Mouse (Mus musculus): Measurements from ENCODE around the gene Zfp568. TPM values are rescaled to one million over a fixed set of nuclear protein-coding genes. Genes with fewer than 3 reads are reported as not detected.

The Zfp568 gene
- polyA plus RNA-seq, 2 experiments: 23.8 to 26.2 TPM

DNA sequence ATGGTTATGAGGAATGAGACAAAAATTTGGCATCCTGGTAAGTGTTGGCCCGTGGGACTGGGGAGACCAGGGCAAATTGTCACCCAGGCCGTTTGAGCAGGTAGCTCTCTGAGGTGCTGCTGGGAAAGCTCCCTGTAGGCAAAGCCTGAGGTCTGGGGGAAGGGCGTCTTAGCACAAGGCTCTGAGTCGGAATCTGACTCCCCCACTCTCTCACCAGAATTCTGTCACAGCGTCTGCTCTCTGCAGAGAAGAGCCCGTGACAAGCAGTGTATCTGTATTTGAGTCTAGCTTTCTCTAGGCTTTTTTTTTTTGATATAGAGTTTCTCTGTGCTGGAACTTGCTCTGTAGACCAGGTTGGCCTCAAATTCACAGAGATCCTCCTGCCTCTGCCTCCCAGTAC, 33.5 kb downstream of the Zfp568 start:
- DNase-seq (ENCODE audit: low spot score) (no peak), ATAC-seq (ENCODE audit: low FRiP score, low read depth) (no peak)
- no peaks in the 10 kb centered on the region for H3K9me3 ChIP-seq (ENCODE audit: control insufficient read depth, low read length)
- 91% methylated on average over 6 of the region's 6 CpGs for WGBS
- H3K4me2 ChIP-seq (replicated peaks; ENCODE audit: low read depth, low read length, severe bottlenecking): no peak overlapping the region
- H3K4me1 ChIP-seq (ENCODE audit: control insufficient read depth, insufficient read depth, low read length): no peaks in the 10 kb centered on the region
- no peak overlapping the region for H3K4me3 ChIP-seq (replicated peaks; ENCODE audit: low read length)
- H3K27me3 ChIP-seq (ENCODE audit: control insufficient read depth, insufficient read depth, low read length): no peaks in the 10 kb centered on the region
- no peak for TF ChIP-seq POLR2A (IDR thresholded peaks at IDR 0.05; ENCODE audit: borderline replicate concordance, extremely low read depth, insufficient read depth, insufficient read length)
- H3K27ac ChIP-seq (replicated peaks; ENCODE audit: low read depth, low read length): no peak overlapping the region
- H3K36me3 ChIP-seq (ENCODE audit: control insufficient read depth, insufficient read depth, low read length): peaks cover 74% of the 10 kb centered on the region
- no peak overlapping the region for H3K9ac ChIP-seq (ENCODE audit: low read depth, low read length, severe bottlenecking)

GRCm38 (mm10) chr7:30019543-30019942, 35.8 kb downstream of the Zfp568 start:
- DNase-seq (ENCODE audit: low spot score) (no peak), ATAC-seq (ENCODE audit: low FRiP score, low read depth) (no peak)
- Histone ChIP-seq H3K27ac (replicated peaks; ENCODE audit: low read depth, low read length) (no peak overlapping the region), H3K9ac (ENCODE audit: low read depth, low read length, severe bottlenecking) (no peak overlapping the region), H3K9me3 (ENCODE audit: control insufficient read depth, low read length) (no peaks in the 10 kb centered on the region), H3K36me3 (ENCODE audit: control insufficient read depth, insufficient read depth, low read length) (peaks cover 83% of the 10 kb centered on the region), H3K4me1 (ENCODE audit: control insufficient read depth, insufficient read depth, low read length) (no peaks in the 10 kb centered on the region), H3K27me3 (ENCODE audit: control insufficient read depth, insufficient read depth, low read length) (no peaks in the 10 kb centered on the region), H3K4me3 (replicated peaks; ENCODE audit: low read length) (no peak overlapping the region), H3K4me2 (replicated peaks; ENCODE audit: low read depth, low read length, severe bottlenecking) (no peak overlapping the region)
- 72% methylated on average over 2 of the region's 2 CpGs for WGBS
- no peak for TF ChIP-seq POLR2A (IDR thresholded peaks at IDR 0.05; ENCODE audit: borderline replicate concordance, extremely low read depth, insufficient read depth, insufficient read length)

DNA sequence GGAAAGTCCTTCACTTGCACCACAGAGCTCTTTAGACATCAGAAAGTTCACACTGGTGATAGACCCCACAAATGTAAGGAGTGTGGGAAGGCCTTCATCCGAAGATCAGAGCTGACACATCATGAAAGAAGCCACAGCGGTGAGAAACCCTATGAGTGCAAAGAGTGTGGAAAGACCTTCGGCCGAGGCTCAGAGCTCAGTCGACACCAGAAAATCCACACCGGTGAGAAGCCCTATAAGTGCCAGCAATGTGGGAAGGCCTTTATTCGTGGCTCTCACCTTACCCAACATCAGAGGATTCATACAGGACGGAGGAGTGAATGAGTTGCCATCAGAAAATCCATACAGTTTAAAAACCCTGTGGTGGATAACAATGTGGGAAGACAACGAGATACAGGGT, 39.6 kb downstream of the Zfp568 start:
- peaks cover 77% of the 10 kb centered on the region for H3K36me3 ChIP-seq (ENCODE audit: control insufficient read depth, insufficient read depth, low read length)
- no peak overlapping the region for H3K4me2 ChIP-seq (replicated peaks; ENCODE audit: low read depth, low read length, severe bottlenecking)
- ATAC-seq (ENCODE audit: low FRiP score, low read depth) (no peak), DNase-seq (ENCODE audit: low spot score) (no peak)
- no peak overlapping the region for H3K4me3 ChIP-seq (replicated peaks; ENCODE audit: low read length)
- no peak overlapping the region for H3K9ac ChIP-seq (ENCODE audit: low read depth, low read length, severe bottlenecking)
- no peak for TF ChIP-seq POLR2A (IDR thresholded peaks at IDR 0.05; ENCODE audit: borderline replicate concordance, extremely low read depth, insufficient read depth, insufficient read length)
- H3K9me3 ChIP-seq (ENCODE audit: control insufficient read depth, low read length): no peaks in the 10 kb centered on the region
- H3K4me1 ChIP-seq (ENCODE audit: control insufficient read depth, insufficient read depth, low read length): no peaks in the 10 kb centered on the region
- H3K27ac ChIP-seq (replicated peaks; ENCODE audit: low read depth, low read length): no peak overlapping the region
- 92% methylated on average over 9 of the region's 9 CpGs for WGBS
- H3K27me3 ChIP-seq (ENCODE audit: control insufficient read depth, insufficient read depth, low read length): no peaks in the 10 kb centered on the region

- DNase-seq (ENCODE audit: low spot score): no peak
- peaks cover 73% of the 10 kb centered on the region for H3K36me3 ChIP-seq (ENCODE audit: control insufficient read depth, insufficient read depth, low read length)
- no peaks in the 10 kb centered on the region for H3K27me3 ChIP-seq (ENCODE audit: control insufficient read depth, insufficient read depth, low read length)
- H3K27ac ChIP-seq (replicated peaks; ENCODE audit: low read depth, low read length): no peak overlapping the region
- no peak overlapping the region for H3K9ac ChIP-seq (ENCODE audit: low read depth, low read length, severe bottlenecking)
- WGBS: 92% methylated on average over 8 of the region's 8 CpGs
- no peak overlapping the region for H3K4me2 ChIP-seq (replicated peaks; ENCODE audit: low read depth, low read length, severe bottlenecking)
- no peak for TF ChIP-seq POLR2A (IDR thresholded peaks at IDR 0.05; ENCODE audit: borderline replicate concordance, extremely low read depth, insufficient read depth, insufficient read length)
- no peak for ATAC-seq (ENCODE audit: low FRiP score, low read depth)
- no peak overlapping the region for H3K4me3 ChIP-seq (replicated peaks; ENCODE audit: low read length)
- no peaks in the 10 kb centered on the region for H3K4me1 ChIP-seq (ENCODE audit: control insufficient read depth, insufficient read depth, low read length)
- H3K9me3 ChIP-seq (ENCODE audit: control insufficient read depth, low read length): no peaks in the 10 kb centered on the region
These were observed 40.0 kb downstream of the Zfp568 start for GRCm38 (mm10) chr7:30023800-30024199.

GRCm38 (mm10) chr7:30025358-30025757, 41.6 kb downstream of the Zfp568 start:
- no peaks in the 10 kb centered on the region for H3K27me3 ChIP-seq (ENCODE audit: control insufficient read depth, insufficient read depth, low read length)
- H3K4me2 ChIP-seq (replicated peaks; ENCODE audit: low read depth, low read length, severe bottlenecking): no peak overlapping the region
- ATAC-seq (ENCODE audit: low FRiP score, low read depth) (no peak), DNase-seq (ENCODE audit: low spot score) (no peak)
- H3K27ac ChIP-seq (replicated peaks; ENCODE audit: low read depth, low read length): no peak overlapping the region
- TF ChIP-seq POLR2A (IDR thresholded peaks at IDR 0.05; ENCODE audit: borderline replicate concordance, extremely low read depth, insufficient read depth, insufficient read length): no peak
- no peak overlapping the region for H3K4me3 ChIP-seq (replicated peaks; ENCODE audit: low read length)
- H3K4me1 ChIP-seq (ENCODE audit: control insufficient read depth, insufficient read depth, low read length): no peaks in the 10 kb centered on the region
- H3K9ac ChIP-seq (ENCODE audit: low read depth, low read length, severe bottlenecking): no peak overlapping the region
- H3K9me3 ChIP-seq (ENCODE audit: control insufficient read depth, low read length): no peaks in the 10 kb centered on the region
- H3K36me3 ChIP-seq (ENCODE audit: control insufficient read depth, insufficient read depth, low read length): peaks cover 60% of the 10 kb centered on the region
- 67% methylated on average over 5 of the region's 5 CpGs for WGBS

- TF ChIP-seq POLR2A (IDR thresholded peaks at IDR 0.05; ENCODE audit: borderline replicate concordance, extremely low read depth, insufficient read depth, insufficient read length): no peak
- H3K27me3 ChIP-seq (ENCODE audit: control insufficient read depth, insufficient read depth, low read length): no peaks in the 10 kb centered on the region
- H3K4me2 ChIP-seq (replicated peaks; ENCODE audit: low read depth, low read length, severe bottlenecking): no peak overlapping the region
- WGBS: 34% methylated on average over 4 of the region's 4 CpGs
- H3K36me3 ChIP-seq (ENCODE audit: control insufficient read depth, insufficient read depth, low read length): peaks cover 48% of the 10 kb centered on the region
- H3K27ac ChIP-seq (replicated peaks; ENCODE audit: low read depth, low read length): no peak overlapping the region
- H3K9me3 ChIP-seq (ENCODE audit: control insufficient read depth, low read length): no peaks in the 10 kb centered on the region
- no peak overlapping the region for H3K9ac ChIP-seq (ENCODE audit: low read depth, low read length, severe bottlenecking)
- H3K4me1 ChIP-seq (ENCODE audit: control insufficient read depth, insufficient read depth, low read length): no peaks in the 10 kb centered on the region
- ATAC-seq (ENCODE audit: low FRiP score, low read depth): no peak
- H3K4me3 ChIP-seq (replicated peaks; ENCODE audit: low read length): no peak overlapping the region
- DNase-seq (ENCODE audit: low spot score): no peak
These were observed 43.6 kb downstream of the Zfp568 start for GRCm38 (mm10) chr7:30027331-30027730.
